17 mouse cellular contexts compared by ENCODE assay signal in the genomic region with DNA sequence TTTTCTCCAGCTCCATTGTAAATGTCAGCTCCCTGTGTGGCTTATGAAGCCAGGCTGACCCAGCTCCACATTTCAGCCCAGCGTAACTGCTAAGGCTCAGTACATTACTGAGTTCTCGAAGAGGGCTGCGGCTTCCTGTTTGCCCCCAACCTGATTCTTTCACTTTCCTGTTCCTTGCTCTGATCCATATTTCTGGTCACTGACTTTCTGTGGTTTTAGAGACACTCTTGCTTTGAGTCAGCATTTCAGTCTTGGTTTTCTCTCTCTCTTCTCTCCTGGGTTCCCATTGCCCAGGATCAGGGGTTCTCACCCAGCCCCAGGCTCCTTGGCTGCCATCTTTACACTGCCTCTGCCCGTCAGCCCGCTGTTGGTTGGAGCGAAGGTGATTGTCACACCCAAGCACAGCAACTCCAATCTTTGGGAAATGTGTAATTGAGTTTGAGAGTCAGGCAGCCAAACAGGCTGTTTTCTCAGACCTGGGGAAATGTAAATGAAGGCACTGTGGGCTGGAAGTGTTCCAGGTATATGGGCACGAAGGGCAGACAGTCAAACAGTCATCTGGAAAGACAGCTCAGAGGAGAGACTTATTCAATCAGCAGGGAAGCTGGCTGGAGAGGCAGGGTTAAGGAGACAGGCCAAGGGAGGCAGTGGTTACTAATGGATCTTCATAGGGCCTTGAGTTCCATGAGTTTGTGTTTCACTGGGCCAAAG.
"Had no signal": no experiment of that assay in that cellular context is flagged by ENCODE, and none has a peak within 500 bp of the region (broad histone marks: within the 10 kb centered on the region; RNA-seq: fewer than 3 reads in every experiment).

No protein-coding gene starts in this region.

- H3K9me3 ChIP-seq: limb, embryonic 13.5 days; liver, embryonic 15.5 days; midbrain, embryonic 15.5 days had no signal

- H3K4me2 ChIP-seq: limb, embryonic 13.5 days; liver, embryonic 15.5 days; midbrain, embryonic 11.5 days; midbrain, embryonic 15.5 days had no signal

- DNase-seq: kidney, adult 9 months; kidney, postnatal 36 days; left cerebral cortex, postnatal 4 days; lung, adult 2 months; lung, postnatal 36 days; right cerebral cortex, postnatal 14 days; thymus, adult 18-20 months; thymus, postnatal 36 days had no signal

- H3K4me3 ChIP-seq: layer of hippocampus, adult 2 months; limb, embryonic 13.5 days; liver, embryonic 15.5 days; megakaryocyte, embryonic 14.5 days; midbrain, embryonic 15.5 days had no signal

- ATAC-seq: intestine, postnatal 0 days; lung, postnatal 0 days; midbrain, embryonic 15.5 days had no signal

- H3K27ac ChIP-seq: kidney, postnatal 0 days; layer of hippocampus, adult 2 months; limb, embryonic 13.5 days; liver, embryonic 15.5 days; midbrain, embryonic 15.5 days had no signal

- H3K9ac ChIP-seq: limb, embryonic 13.5 days; liver, embryonic 15.5 days; midbrain, embryonic 15.5 days had no signal

- H3K36me3 ChIP-seq: limb, embryonic 13.5 days; liver, embryonic 15.5 days; midbrain, embryonic 15.5 days had no signal
